Mouse (Mus musculus): Measurements from ENCODE around the gene Olfr458. TPM values are rescaled to one million over a fixed set of nuclear protein-coding genes. Genes with fewer than 3 reads are reported as not detected.

The Olfr458 gene
- polyA plus RNA-seq, 1 experiment from 2014 or later = not detected

DNA sequence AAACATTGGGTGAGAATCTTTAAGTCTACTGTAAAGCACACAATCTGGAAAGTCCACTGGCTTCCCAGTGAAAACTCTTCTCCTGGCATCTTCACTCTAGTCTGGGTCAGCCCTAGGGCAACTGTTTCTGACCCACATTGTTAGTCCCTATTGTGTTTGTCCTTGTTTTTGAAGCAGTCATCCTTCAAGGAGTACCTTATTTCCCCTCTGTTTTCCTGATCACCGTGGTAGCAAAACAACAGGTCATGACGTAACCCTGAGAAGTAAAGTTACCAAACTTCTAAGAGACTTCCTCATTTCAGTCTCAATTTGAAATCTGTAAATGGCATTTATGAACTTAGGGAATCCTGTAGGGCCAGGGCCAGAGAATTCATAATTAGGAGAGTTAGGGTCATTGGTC lies 43.6 kb downstream of the Olfr458 start:
- no peaks in the 10 kb centered on the region for H3K36me3 ChIP-seq (ENCODE audit: control insufficient read depth, insufficient read depth, low read length)
- H3K27ac ChIP-seq (ENCODE audit: low read depth, low read length) = no peak overlapping the region
- no peak overlapping the region for H3K4me2 ChIP-seq (ENCODE audit: low read depth, low read length, severe bottlenecking)
- no peaks in the 10 kb centered on the region for H3K9me3 ChIP-seq (ENCODE audit: control insufficient read depth, low read length)
- no peaks in the 10 kb centered on the region for H3K27me3 ChIP-seq (ENCODE audit: control insufficient read depth, insufficient read depth, low read length)
- no peak overlapping the region for H3K9ac ChIP-seq (ENCODE audit: low read length)
- no peak overlapping the region for H3K4me3 ChIP-seq (ENCODE audit: low read depth, low read length)
- H3K4me1 ChIP-seq (replicated peaks; ENCODE audit: control insufficient read depth, insufficient read depth, low read length) = no peaks in the 10 kb centered on the region
- DNase-seq (ENCODE audit: low spot score) (no peak), ATAC-seq (replicated peaks; ENCODE audit: low FRiP score) (no peak)
- 74% methylated on average over 2 of the region's 2 CpGs for WGBS

- ATAC-seq (replicated peaks; ENCODE audit: low FRiP score) (no peak), DNase-seq (ENCODE audit: low spot score) (no peak)
- Histone ChIP-seq H3K4me2 (ENCODE audit: low read depth, low read length, severe bottlenecking) (no peak overlapping the region), H3K27ac (ENCODE audit: low read depth, low read length) (no peak overlapping the region), H3K9ac (ENCODE audit: low read length) (no peak overlapping the region), H3K9me3 (ENCODE audit: control insufficient read depth, low read length) (no peaks in the 10 kb centered on the region), H3K4me3 (ENCODE audit: low read depth, low read length) (no peak overlapping the region), H3K36me3 (ENCODE audit: control insufficient read depth, insufficient read depth, low read length) (no peaks in the 10 kb centered on the region), H3K27me3 (ENCODE audit: control insufficient read depth, insufficient read depth, low read length) (no peaks in the 10 kb centered on the region), H3K4me1 (replicated peaks; ENCODE audit: control insufficient read depth, insufficient read depth, low read length) (no peaks in the 10 kb centered on the region)
- 98% methylated on average over 2 of the region's 2 CpGs for WGBS
Observed at GRCm38 (mm10) chr6:42419443-42419842, 45.6 kb downstream of the Olfr458 start.

Other genes with a start within 250 kb of the Olfr458 start
- gene Tas2r144, start 249.9 kb downstream of the Olfr458 start, polyA plus RNA-seq (2014; fragmentation: Nextera tagmentation; extraction: Ambion mirVana) = not detected in 2 replicates
- gene Gstk1, start 219.3 kb downstream of the Olfr458 start, polyA plus RNA-seq (2014; fragmentation: Nextera tagmentation; extraction: Ambion mirVana) = 15.2 and 18.4 TPM in 2 replicates
- gene Tmem139, start 203.2 kb downstream of the Olfr458 start, polyA plus RNA-seq (2014; fragmentation: Nextera tagmentation; extraction: Ambion mirVana) = 0.55 TPM in 1 of 2 replicates, not detected in the other
- gene Casp2, start 200.2 kb downstream of the Olfr458 start, polyA plus RNA-seq (2014; fragmentation: Nextera tagmentation; extraction: Ambion mirVana) = 75.6 and 77.5 TPM in 2 replicates
- 1.4 and 2.0 TPM in 2 replicates for gene Clcn1, start 178.5 kb downstream of the Olfr458 start, polyA plus RNA-seq (2014; fragmentation: Nextera tagmentation; extraction: Ambion mirVana)
- gene Fam131b, start 140.6 kb downstream of the Olfr458 start, polyA plus RNA-seq (2014; fragmentation: Nextera tagmentation; extraction: Ambion mirVana) = 2.8 and 3.0 TPM in 2 replicates
- 86.1 and 90.0 TPM in 2 replicates for gene Zyx, start 115.6 kb downstream of the Olfr458 start, polyA plus RNA-seq (2014; fragmentation: Nextera tagmentation; extraction: Ambion mirVana)
- gene Epha1, start 91.9 kb downstream of the Olfr458 start, polyA plus RNA-seq (2014; fragmentation: Nextera tagmentation; extraction: Ambion mirVana) = 0.24 and 0.27 TPM in 2 replicates
- gene Tas2r143, start 65.0 kb downstream of the Olfr458 start, polyA plus RNA-seq (2014; fragmentation: Nextera tagmentation; extraction: Ambion mirVana) = not detected in 2 replicates
- not detected in 2 replicates for gene Tas2r135, start 59.8 kb downstream of the Olfr458 start, polyA plus RNA-seq (2014; fragmentation: Nextera tagmentation; extraction: Ambion mirVana)
- gene Tas2r126, start 30.7 kb downstream of the Olfr458 start, polyA plus RNA-seq (2014; fragmentation: Nextera tagmentation; extraction: Ambion mirVana) = not detected in 2 replicates
- not detected in 2 replicates for gene Olfr457, start 11.1 kb upstream of the Olfr458 start, polyA plus RNA-seq (2014; fragmentation: Nextera tagmentation; extraction: Ambion mirVana)
- not detected in 2 replicates for gene Olfr456, start 22.0 kb upstream of the Olfr458 start, polyA plus RNA-seq (2014; fragmentation: Nextera tagmentation; extraction: Ambion mirVana)
- not detected in 2 replicates for gene Olfr455, start 82.4 kb upstream of the Olfr458 start, polyA plus RNA-seq (2014; fragmentation: Nextera tagmentation; extraction: Ambion mirVana)
- gene Tcaf3, start 132.5 kb upstream of the Olfr458 start, polyA plus RNA-seq (2014; fragmentation: Nextera tagmentation; extraction: Ambion mirVana) = not detected in 2 replicates
- 1.4 and 2.1 TPM in 2 replicates for gene Tcaf2, start 180.1 kb upstream of the Olfr458 start, polyA plus RNA-seq (2014; fragmentation: Nextera tagmentation; extraction: Ambion mirVana)
- 134 and 143 TPM in 2 replicates for gene Tcaf1, start 244.9 kb upstream of the Olfr458 start, polyA plus RNA-seq (2014; fragmentation: Nextera tagmentation; extraction: Ambion mirVana)

All from forebrain, embryonic 11.5 days (tissue).